Mouse (Mus musculus): ENCODE measurements around the gene Gm20816. TPM values are rescaled to one million over a fixed set of nuclear protein-coding genes. Genes with fewer than 3 reads are reported as not detected.
"Not testable (repeated sequence)": the region's sequence is repeated elsewhere in the genome, so short reads cannot be mapped to it uniquely, and the experiment has no call there.

Gene Gm20816
- not detected in 2 replicates for polyA plus RNA-seq (2014; fragmentation: Nextera tagmentation; extraction: Ambion mirVana)

- H3K27ac ChIP-seq (ENCODE audit: low read depth, low read length); H3K4me2 ChIP-seq; H3K9ac ChIP-seq (ENCODE audit: low read depth, low read length); H3K4me1 ChIP-seq (replicated peaks; ENCODE audit: control insufficient read depth, insufficient read depth, low read length); DNase-seq (ENCODE audit: low spot score); H3K36me3 ChIP-seq (ENCODE audit: control insufficient read depth, insufficient read depth, low read length); H3K27me3 ChIP-seq (replicated peaks; ENCODE audit: control insufficient read depth, insufficient read depth, low read length); H3K4me3 ChIP-seq (ENCODE audit: low read depth, low read length); ATAC-seq (replicated peaks; ENCODE audit: low FRiP score); H3K9me3 ChIP-seq (ENCODE audit: control insufficient read depth, low read length): not testable (repeated sequence)
- no CpG with 5 or more reads among the region's 3 CpGs for WGBS
These were observed at the start of gene Gm20816 for GRCm38 (mm10) chrY:68537655-68538054. Gm20816 (plus strand) TSS chrY:68537955.

Other genes starting within 250 kb of the Gm20816 start
- not detected in 2 replicates for gene Gm20937, start 243.1 kb upstream of the Gm20816 start, polyA plus RNA-seq (2014; fragmentation: Nextera tagmentation; extraction: Ambion mirVana)

All from liver, embryonic 11.5 days (tissue).